Mouse (Mus musculus): ENCODE measurements at regions not wholly inside any gene's neighbourhood (a gene's known extent, or its start where the extent isn't known, plus 50 kb on each side); places are given as distances from the start of the nearest gene placed in this dataset.

- Histone ChIP-seq H3K79me2 (ENCODE audit: control insufficient read depth, insufficient read depth, low read length, poor library complexity) (no peaks in the 10 kb centered on the region), H3K36me3 (ENCODE audit: control insufficient read depth in 1 of 2, insufficient read depth in 2 of 2, low read length in 2 of 2) (no peaks in the 10 kb centered on the region), H3K4me3 (ENCODE audit: control insufficient read depth in 1 of 2, insufficient read depth in 1 of 2, low read depth in 2 of 2, low read length in 2 of 2) (no peak overlapping the region), H3K27me3 (ENCODE audit: control insufficient read depth in 1 of 2, insufficient read depth in 2 of 2, low read length in 2 of 2) (no peaks in the 10 kb centered on the region), H3K9me3 (replicated peaks; ENCODE audit: insufficient read depth, low read length) (no peaks in the 10 kb centered on the region), H3K27ac (ENCODE audit: control insufficient read depth, low read depth, low read length) (no peak overlapping the region), H3K9ac (ENCODE audit: control insufficient read depth, low read depth, low read length, poor library complexity, severe bottlenecking) (no peak overlapping the region), H3K4me1 (ENCODE audit: control insufficient read depth in 1 of 2, insufficient read depth in 2 of 2, low read length in 2 of 2) (no peaks in the 10 kb centered on the region)
- no peak for DNase-seq (ENCODE audit: low read depth, low spot score)
- TF ChIP-seq TAL1 (IDR thresholded peaks at IDR 0.05; ENCODE audit: low read length) (no peak), MAFK (IDR thresholded peaks at IDR 0.05; ENCODE audit: borderline replicate concordance, low read depth, low read length) (peak; percentile 93)
Observed at GRCm38 (mm10) chr5:5956716-5957115, 207.6 kb upstream of the Steap1 start.

- no peak for DNase-seq (ENCODE audit: low read depth, low spot score)
- Histone ChIP-seq H3K4me3 (ENCODE audit: control insufficient read depth in 1 of 2, insufficient read depth in 1 of 2, low read depth in 2 of 2, low read length in 2 of 2) (no peak overlapping the region), H3K36me3 (ENCODE audit: control insufficient read depth in 1 of 2, insufficient read depth in 2 of 2, low read length in 2 of 2) (no peaks in the 10 kb centered on the region), H3K4me1 (ENCODE audit: control insufficient read depth in 1 of 2, insufficient read depth in 2 of 2, low read length in 2 of 2) (no peaks in the 10 kb centered on the region), H3K27me3 (ENCODE audit: control insufficient read depth in 1 of 2, insufficient read depth in 2 of 2, low read length in 2 of 2) (no peaks in the 10 kb centered on the region), H3K79me2 (ENCODE audit: control insufficient read depth, insufficient read depth, low read length, poor library complexity) (no peaks in the 10 kb centered on the region), H3K9me3 (replicated peaks; ENCODE audit: insufficient read depth, low read length) (no peaks in the 10 kb centered on the region), H3K9ac (ENCODE audit: control insufficient read depth, low read depth, low read length, poor library complexity, severe bottlenecking) (no peak overlapping the region), H3K27ac (ENCODE audit: control insufficient read depth, low read depth, low read length) (no peak overlapping the region)
- no peak for TF ChIP-seq MXI1 (IDR thresholded peaks at IDR 0.05; ENCODE audit: low read depth, low read length)
- no peak for TF ChIP-seq BHLHE40 (IDR thresholded peaks at IDR 0.05; ENCODE audit: borderline replicate concordance, low read depth, low read length)
- no peak for TF ChIP-seq ZC3H11A (IDR thresholded peaks at IDR 0.05; ENCODE audit: low read depth, low read length)
- no peak for TF ChIP-seq SIN3A (IDR thresholded peaks at IDR 0.05; ENCODE audit: low read length)
- no peak for TF ChIP-seq TCF12 (IDR thresholded peaks at IDR 0.05; ENCODE audit: low read depth, low read length)
- TF ChIP-seq POLR2AphosphoS2 (IDR thresholded peaks at IDR 0.05; ENCODE audit: low read length): no peak
- no peak for TF ChIP-seq CHD1 (IDR thresholded peaks at IDR 0.05; ENCODE audit: low read depth, low read length)
- no peak for TF ChIP-seq SMC3 (IDR thresholded peaks at IDR 0.05; ENCODE audit: low read depth, low read length)
- TF ChIP-seq POLR2AphosphoS5 (IDR thresholded peaks at IDR 0.05; ENCODE audit: borderline replicate concordance, low read depth, low read length): no peak
Observed at GRCm38 (mm10) chr5:5955783-5956182, 206.7 kb upstream of the Steap1 start.

GRCm38 (mm10) chr5:5925796-5926195 is 176.7 kb upstream of the Steap1 start:
- H3K4me1 ChIP-seq (ENCODE audit: control insufficient read depth in 1 of 2, insufficient read depth in 2 of 2, low read length in 2 of 2): no peaks in the 10 kb centered on the region
- H3K79me2 ChIP-seq (ENCODE audit: control insufficient read depth, insufficient read depth, low read length, poor library complexity): no peaks in the 10 kb centered on the region
- no peaks in the 10 kb centered on the region for H3K9me3 ChIP-seq (replicated peaks; ENCODE audit: insufficient read depth, low read length)
- H3K36me3 ChIP-seq (ENCODE audit: control insufficient read depth in 1 of 2, insufficient read depth in 2 of 2, low read length in 2 of 2): no peaks in the 10 kb centered on the region
- H3K4me3 ChIP-seq (ENCODE audit: control insufficient read depth in 1 of 2, insufficient read depth in 1 of 2, low read depth in 2 of 2, low read length in 2 of 2): no peak overlapping the region
- no peaks in the 10 kb centered on the region for H3K27me3 ChIP-seq (ENCODE audit: control insufficient read depth in 1 of 2, insufficient read depth in 2 of 2, low read length in 2 of 2)
- DNase-seq (ENCODE audit: low read depth, low spot score): no peak
- TF ChIP-seq USF2 (IDR thresholded peaks at IDR 0.05; ENCODE audit: borderline replicate concordance in 1 of 2, insufficient read depth in 1 of 2, low read depth in 1 of 2, low read length in 2 of 2) (no peak), ZKSCAN1 (IDR thresholded peaks at IDR 0.05; ENCODE audit: low read depth, low read length) (no peak), ELF1 (IDR thresholded peaks at IDR 0.05; ENCODE audit: low read depth, low read length) (no peak), POLR2AphosphoS5 (IDR thresholded peaks at IDR 0.05; ENCODE audit: borderline replicate concordance, low read depth, low read length) (no peak), HCFC1 (IDR thresholded peaks at IDR 0.05; ENCODE audit: low read depth, low read length) (no peak), RCOR1 (IDR thresholded peaks at IDR 0.05; ENCODE audit: low read depth, low read length) (no peak), BHLHE40 (IDR thresholded peaks at IDR 0.05; ENCODE audit: borderline replicate concordance, low read depth, low read length) (no peak), TBP (IDR thresholded peaks at IDR 0.05; ENCODE audit: low read depth, low read length) (no peak), TCF12 (IDR thresholded peaks at IDR 0.05; ENCODE audit: low read depth, low read length) (no peak), POLR2AphosphoS2 (IDR thresholded peaks at IDR 0.05; ENCODE audit: low read length) (no peak), GATA1 (IDR thresholded peaks at IDR 0.05; ENCODE audit: low read depth, low read length) (no peak), MAZ (IDR thresholded peaks at IDR 0.05; ENCODE audit: low read depth, low read length) (no peak), ZC3H11A (IDR thresholded peaks at IDR 0.05; ENCODE audit: low read depth, low read length) (no peak), NELFE (IDR thresholded peaks at IDR 0.05; ENCODE audit: low read depth, low read length) (no peak), CTCF (IDR thresholded peaks at IDR 0.05 in 2 of 3, conservative IDR thresholded peaks at IDR 0.05 in 1 of 3; ENCODE audit: control insufficient read depth in 1 of 3, insufficient read depth in 1 of 3, low read depth in 2 of 3, low read length in 3 of 3, poor library complexity in 1 of 3, severe bottlenecking in 1 of 3) (no peak), MAX (IDR thresholded peaks at IDR 0.05; ENCODE audit: low read length) (no peak)
- H3K9ac ChIP-seq (ENCODE audit: control insufficient read depth, low read depth, low read length, poor library complexity, severe bottlenecking): no peak overlapping the region
- no peak overlapping the region for H3K27ac ChIP-seq (ENCODE audit: control insufficient read depth, low read depth, low read length)
